Mouse (Mus musculus): ENCODE data around the gene Hist2h2ab. TPM values are rescaled to one million over a fixed set of nuclear protein-coding genes. Genes with fewer than 3 reads are reported as not detected.

The Hist2h2ab gene
- polyA plus RNA-seq, 1 experiment = 2.7 TPM

- TF ChIP-seq CTCF (IDR thresholded peaks at IDR 0.05; ENCODE audit: extremely low read depth, insufficient read depth, low read length) (no peak), POLR2A (IDR thresholded peaks at IDR 0.05; ENCODE audit: extremely low read depth, insufficient read depth, low read length) (peak; percentile 92)
- Histone ChIP-seq H3K4me1 (ENCODE audit: control insufficient read depth, insufficient read depth, low read length) (peaks cover 3% of the 10 kb centered on the region; the same call in 1 of the 2 replicates), H3K4me3 (ENCODE audit: insufficient read depth, low read length) (peak within 1 kb of the TSS; percentile 69), H3K27ac (ENCODE audit: insufficient read depth, low read length) (peak within 1 kb of the TSS; percentile 94)
Observed at GRCm38 (mm10) chr3:96220765-96221639, 1.3 kb downstream of the Hist2h2ab start, which contains the start of the genes Hist2h2ac and Hist2h2be. Hist2h2ac (minus strand) TSS chr3:96220880. Hist2h2be (plus strand) TSS chr3:96221119.

GRCm38 (mm10) chr3:96221640-96222038, 2.0 kb downstream of the Hist2h2ab start:
- TF ChIP-seq CTCF (IDR thresholded peaks at IDR 0.05; ENCODE audit: extremely low read depth, insufficient read depth, low read length) (no peak), POLR2A (IDR thresholded peaks at IDR 0.05; ENCODE audit: extremely low read depth, insufficient read depth, low read length) (no peak)
- H3K4me3 ChIP-seq (ENCODE audit: insufficient read depth, low read length) = peak overlapping the region; percentile 69
- H3K27ac ChIP-seq (ENCODE audit: insufficient read depth, low read length) = peak overlapping the region; percentile 85
- peaks cover 3% of the 10 kb centered on the region; the same call in 1 of the 2 replicates for H3K4me1 ChIP-seq (ENCODE audit: control insufficient read depth, insufficient read depth, low read length)

- no peak overlapping the region for H3K4me3 ChIP-seq (ENCODE audit: insufficient read depth, low read length)
- H3K27ac ChIP-seq (ENCODE audit: insufficient read depth, low read length) = no peak overlapping the region
- H3K4me1 ChIP-seq (ENCODE audit: control insufficient read depth, insufficient read depth, low read length) = peaks cover 3% of the 10 kb centered on the region; the same call in 1 of the 2 replicates
- TF ChIP-seq CTCF (IDR thresholded peaks at IDR 0.05; ENCODE audit: extremely low read depth, insufficient read depth, low read length) (no peak), POLR2A (IDR thresholded peaks at IDR 0.05; ENCODE audit: extremely low read depth, insufficient read depth, low read length) (no peak)
Observed at GRCm38 (mm10) chr3:96222774-96223173, 3.1 kb downstream of the Hist2h2ab start.

- Histone ChIP-seq H3K27ac (ENCODE audit: insufficient read depth, low read length) (no peak overlapping the region), H3K4me3 (ENCODE audit: insufficient read depth, low read length) (no peak overlapping the region), H3K4me1 (ENCODE audit: control insufficient read depth, insufficient read depth, low read length) (peaks cover 3% of the 10 kb centered on the region; the same call in 1 of the 2 replicates)
- TF ChIP-seq POLR2A (IDR thresholded peaks at IDR 0.05; ENCODE audit: extremely low read depth, insufficient read depth, low read length) (no peak), CTCF (IDR thresholded peaks at IDR 0.05; ENCODE audit: extremely low read depth, insufficient read depth, low read length) (no peak)
Observed at GRCm38 (mm10) chr3:96225421-96225820, 5.8 kb downstream of the Hist2h2ab start.

GRCm38 (mm10) chr3:96226695-96227648, 7.3 kb downstream of the Hist2h2ab start:
- no peak overlapping the region for H3K4me3 ChIP-seq (ENCODE audit: insufficient read depth, low read length)
- H3K27ac ChIP-seq (ENCODE audit: insufficient read depth, low read length) = no peak overlapping the region
- H3K4me1 ChIP-seq (ENCODE audit: control insufficient read depth, insufficient read depth, low read length) = peaks cover 2% of the 10 kb centered on the region; the same call in 1 of the 2 replicates
- TF ChIP-seq CTCF (IDR thresholded peaks at IDR 0.05; ENCODE audit: extremely low read depth, insufficient read depth, low read length) (no peak), POLR2A (IDR thresholded peaks at IDR 0.05; ENCODE audit: extremely low read depth, insufficient read depth, low read length) (no peak)

GRCm38 (mm10) chr3:96228828-96229227, 9.2 kb downstream of the Hist2h2ab start:
- TF ChIP-seq CTCF (IDR thresholded peaks at IDR 0.05; ENCODE audit: extremely low read depth, insufficient read depth, low read length) = no peak
- no peak for TF ChIP-seq POLR2A (IDR thresholded peaks at IDR 0.05; ENCODE audit: extremely low read depth, insufficient read depth, low read length)
- no peak overlapping the region for H3K27ac ChIP-seq (ENCODE audit: insufficient read depth, low read length)
- H3K4me1 ChIP-seq (ENCODE audit: control insufficient read depth, insufficient read depth, low read length) = no peaks in the 10 kb centered on the region

GRCm38 (mm10) chr3:96230404-96230803, 10.7 kb downstream of the Hist2h2ab start:
- TF ChIP-seq CTCF (IDR thresholded peaks at IDR 0.05; ENCODE audit: extremely low read depth, insufficient read depth, low read length) = no peak
- no peak overlapping the region for H3K27ac ChIP-seq (ENCODE audit: insufficient read depth, low read length)
- no peaks in the 10 kb centered on the region for H3K4me1 ChIP-seq (ENCODE audit: control insufficient read depth, insufficient read depth, low read length)
- H3K4me3 ChIP-seq (ENCODE audit: insufficient read depth, low read length) = no peak overlapping the region

More at GRCm38 (mm10) chr3:96228828-96229227, 9.2 kb downstream of the Hist2h2ab start:
- no peak overlapping the region for H3K4me3 ChIP-seq (ENCODE audit: insufficient read depth, low read length)

- H3K4me3 ChIP-seq (ENCODE audit: insufficient read depth, low read length) = no peak overlapping the region
- H3K27ac ChIP-seq (ENCODE audit: insufficient read depth, low read length) = no peak overlapping the region
- no peaks in the 10 kb centered on the region for H3K4me1 ChIP-seq (ENCODE audit: control insufficient read depth, insufficient read depth, low read length)
- TF ChIP-seq POLR2A (IDR thresholded peaks at IDR 0.05; ENCODE audit: extremely low read depth, insufficient read depth, low read length) (no peak), CTCF (IDR thresholded peaks at IDR 0.05; ENCODE audit: extremely low read depth, insufficient read depth, low read length) (no peak)
Observed at GRCm38 (mm10) chr3:96230910-96231757, 11.5 kb downstream of the Hist2h2ab start.
